Mouse (Mus musculus): ENCODE data around the gene Lrrc8d.

DNA sequence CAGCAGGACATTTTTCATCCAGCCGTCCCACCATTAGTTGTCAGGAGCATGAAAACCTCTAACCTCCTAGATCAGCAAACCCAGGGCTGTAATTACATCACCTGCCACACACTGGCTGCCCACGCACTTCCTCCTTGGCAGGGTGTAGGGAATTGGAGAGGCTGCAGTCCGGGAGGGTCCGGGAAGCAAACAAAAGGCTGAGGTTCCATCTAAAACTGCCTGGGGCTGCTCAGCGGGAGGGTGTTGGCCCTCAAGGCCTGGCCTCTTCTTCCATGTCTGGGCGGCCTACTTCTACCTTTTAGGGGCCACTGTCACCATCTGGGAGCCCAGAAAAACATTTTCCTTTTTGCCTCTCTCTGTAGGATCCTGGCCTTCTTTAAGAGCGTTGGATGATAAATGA lies 1.1 kb upstream of the Lrrc8d start:
- no peak for TF ChIP-seq TCF12 (IDR thresholded peaks at IDR 0.05; ENCODE audit: low read depth, low read length)
- TF ChIP-seq CTCF (IDR thresholded peaks at IDR 0.05 in 2 of 3, conservative IDR thresholded peaks at IDR 0.05 in 1 of 3; ENCODE audit: control insufficient read depth in 1 of 3, insufficient read depth in 1 of 3, low read depth in 2 of 3, low read length in 3 of 3, poor library complexity in 1 of 3, severe bottlenecking in 1 of 3) = no peak
- no peak for TF ChIP-seq MAX (IDR thresholded peaks at IDR 0.05; ENCODE audit: low read length)
- TF ChIP-seq EP300 (IDR thresholded peaks at IDR 0.05; ENCODE audit: low read depth in 1 of 2, low read length in 2 of 2) = no peak
- TF ChIP-seq BHLHE40 (IDR thresholded peaks at IDR 0.05; ENCODE audit: borderline replicate concordance, low read depth, low read length) = no peak
- TF ChIP-seq POLR2A (IDR thresholded peaks at IDR 0.05; ENCODE audit: control insufficient read depth in 1 of 2, insufficient read depth in 1 of 2, low read depth in 1 of 2, low read length in 2 of 2, poor library complexity in 1 of 2) = no peak; a peak in 1 of 4 replicates

Data from MEL (cell line).